Mouse (Mus musculus) midbrain, postnatal 0 days (tissue): ENCODE measurements at regions not wholly inside any gene's neighbourhood (a gene's known extent, or its start where the extent isn't known, plus 50 kb on each side); places are given as distances from the start of the nearest gene placed in this dataset.

Source experiments
- ATAC-seq: fragments of 200-750 bp; cut with Nextera tagmentation; 2 replicates; pipeline ENCODE4 v1.8.0; 2017; ENCODE audit warnings: moderate number of reproducible peaks, mild to moderate bottlenecking, moderate TSS enrichment, moderate library complexity; ENCODE audit not compliant: low FRiP score
- DNase-seq: peaks from one replicate; pipeline ENCODE4 v3.0.0-alpha.2; 2015; ENCODE audit warnings: low spot score
- H3K27ac ChIP-seq: fragments of 300-500 bp; sonication (generic); 2 replicates; pipeline ENCODE4 v1.5.1; 2014; ENCODE audit warnings: low read depth, mild to moderate bottlenecking, low read length, mixed read lengths
- H3K27me3 ChIP-seq: fragments of 300-500 bp; sonication (generic); 2 replicates; pipeline ENCODE4 v1.6.1; 2014; ENCODE audit warnings: low read length, control low read depth, mixed read lengths; ENCODE audit not compliant: insufficient read depth
- H3K36me3 ChIP-seq: fragments of 300-500 bp; sonication (generic); 2 replicates; pipeline ENCODE4 v1.6.1; 2014; ENCODE audit warnings: low read length, control low read depth, mixed read lengths; ENCODE audit not compliant: insufficient read depth
- H3K4me1 ChIP-seq: fragments of 300-500 bp; sonication (generic); 2 replicates; pipeline ENCODE4 v1.6.1; 2014; ENCODE audit warnings: mild to moderate bottlenecking, control low read depth, antibody characterized with exemption, low read length, mixed read lengths; ENCODE audit not compliant: insufficient read depth
- H3K4me2 ChIP-seq: fragments of 300-500 bp; sonication (generic); 2 replicates; pipeline ENCODE4 v1.6.1; 2014; ENCODE audit warnings: low read depth, mild to moderate bottlenecking, low read length, mixed read lengths; ENCODE audit not compliant: poor library complexity, severe bottlenecking
- H3K4me3 ChIP-seq: fragments of 300-500 bp; sonication (generic); 2 replicates; pipeline ENCODE4 v1.5.1; 2014; ENCODE audit warnings: low read depth, mild to moderate bottlenecking, low read length, moderate library complexity
- H3K9ac ChIP-seq: fragments of 300-500 bp; sonication (generic); replicated peaks from 2 replicates; pipeline ENCODE4 v1.6.1; 2014; ENCODE audit warnings: mild to moderate bottlenecking, low read length, moderate library complexity, mixed read lengths; ENCODE audit not compliant: poor library complexity, severe bottlenecking
- H3K9me3 ChIP-seq: fragments of 300-500 bp; sonication (generic); 2 replicates; pipeline ENCODE4 v1.6.1; 2016; ENCODE audit warnings: low read length, control low read depth
- CTCF ChIP-seq: IDR thresholded peaks from 2 replicates; pipeline ENCODE4 v1.5.1; 2016; ENCODE audit warnings: antibody characterized with exemption, mild to moderate bottlenecking
- WGBS: fragments of 180-500 bp; shearing (Covaris S2); extraction: QIAGEN DNeasy Blood & Tissue Kit; methylation state at CpG from one replicate; pipeline ENCODE4 v1.1.7; 2014; 5-methylcytosine and 5-hydroxymethylcytosine counted together

GRCm38 (mm10) chr13:44282306-44282705 lies 447.0 kb upstream of the Jarid2 start:
- Histone ChIP-seq H3K27ac (no peak overlapping the region), H3K36me3 (no peaks in the 10 kb centered on the region), H3K27me3 (no peaks in the 10 kb centered on the region), H3K4me2 (no peak overlapping the region), H3K9me3 (no peaks in the 10 kb centered on the region), H3K9ac (no peak overlapping the region), H3K4me1 (peaks cover 3% of the 10 kb centered on the region; the same call in 1 of the 2 replicates), H3K4me3 (no peak overlapping the region)
- no peak for DNase-seq
- no peak for ATAC-seq
- no peak for TF ChIP-seq CTCF
- WGBS: 74% methylated on average over 9 of the region's 9 CpGs

GRCm38 (mm10) chr13:44282731-44283571 lies 446.3 kb upstream of the Jarid2 start:
- Histone ChIP-seq H3K4me3 (no peak overlapping the region), H3K27ac (no peak overlapping the region), H3K9me3 (no peaks in the 10 kb centered on the region), H3K36me3 (no peaks in the 10 kb centered on the region), H3K4me1 (peaks cover 3% of the 10 kb centered on the region; the same call in 1 of the 2 replicates), H3K27me3 (no peaks in the 10 kb centered on the region), H3K4me2 (no peak overlapping the region), H3K9ac (no peak overlapping the region)
- no peak for TF ChIP-seq CTCF
- 67% methylated on average over 16 of the region's 16 CpGs for WGBS
- no peak for ATAC-seq
- peak; percentile 39 for DNase-seq

- Histone ChIP-seq H3K9ac (no peak overlapping the region), H3K4me3 (no peak overlapping the region), H3K4me2 (no peak overlapping the region), H3K27me3 (no peaks in the 10 kb centered on the region), H3K36me3 (no peaks in the 10 kb centered on the region), H3K4me1 (no peaks in the 10 kb centered on the region), H3K9me3 (peaks cover 3% of the 10 kb centered on the region; the same call in 1 of the 2 replicates), H3K27ac (no peak overlapping the region)
- DNase-seq (no peak), ATAC-seq (no peak)
- TF ChIP-seq CTCF: no peak
- 97% methylated on average over 1 of the region's 1 CpGs for WGBS
Measured at GRCm38 (mm10) chr13:44285881-44286280, 443.4 kb upstream of the Jarid2 start.

- ATAC-seq (no peak), DNase-seq (no peak)
- Histone ChIP-seq H3K4me3 (no peak overlapping the region), H3K36me3 (no peaks in the 10 kb centered on the region), H3K4me1 (no peaks in the 10 kb centered on the region), H3K4me2 (no peak overlapping the region), H3K27me3 (no peaks in the 10 kb centered on the region), H3K27ac (no peak overlapping the region), H3K9me3 (peaks cover 3% of the 10 kb centered on the region; the same call in 1 of the 2 replicates), H3K9ac (no peak overlapping the region)
- WGBS: 100% methylated on average over 2 of the region's 2 CpGs
- TF ChIP-seq CTCF: peak; percentile 54
Measured at GRCm38 (mm10) chr13:44290199-44290598, 439.1 kb upstream of the Jarid2 start.

GRCm38 (mm10) chr13:44292476-44293056 lies 436.7 kb upstream of the Jarid2 start:
- DNase-seq: no peak
- H3K27me3 ChIP-seq: no peaks in the 10 kb centered on the region
- 76% methylated on average over 6 of the region's 6 CpGs for WGBS
- H3K4me3 ChIP-seq: no peak overlapping the region
- H3K9me3 ChIP-seq: peaks cover 3% of the 10 kb centered on the region; the same call in 1 of the 2 replicates
- no peaks in the 10 kb centered on the region for H3K36me3 ChIP-seq
- no peak overlapping the region for H3K9ac ChIP-seq
- no peak overlapping the region for H3K27ac ChIP-seq
- no peaks in the 10 kb centered on the region for H3K4me1 ChIP-seq
- ATAC-seq: no peak
- no peak for TF ChIP-seq CTCF
- no peak overlapping the region for H3K4me2 ChIP-seq

GRCm38 (mm10) chr13:44293736-44294416 lies 435.4 kb upstream of the Jarid2 start:
- Histone ChIP-seq H3K27ac (no peak overlapping the region), H3K27me3 (no peaks in the 10 kb centered on the region), H3K36me3 (no peaks in the 10 kb centered on the region), H3K4me3 (no peak overlapping the region), H3K9ac (no peak overlapping the region), H3K4me1 (no peaks in the 10 kb centered on the region), H3K9me3 (peaks cover 3% of the 10 kb centered on the region; the same call in 1 of the 2 replicates), H3K4me2 (no peak overlapping the region)
- DNase-seq: peak; percentile 75
- no peak for ATAC-seq
- 66% methylated on average over 15 of the region's 15 CpGs for WGBS
- TF ChIP-seq CTCF: no peak
